Mouse (Mus musculus): ENCODE measurements around the gene Slc22a4. TPM values are rescaled to one million over a fixed set of nuclear protein-coding genes. Genes with fewer than 3 reads are reported as not detected.
A peak's percentile ranks its signal among the peaks of the same experiment; 100 is the strongest.
"Not testable (repeated sequence)": the region's sequence is repeated elsewhere in the genome, so short reads cannot be mapped to it uniquely, and the experiment has no call there.

Gene Slc22a4
- polyA plus RNA-seq, 1 experiment from 2014 or later, result 6.2 TPM

DNA sequence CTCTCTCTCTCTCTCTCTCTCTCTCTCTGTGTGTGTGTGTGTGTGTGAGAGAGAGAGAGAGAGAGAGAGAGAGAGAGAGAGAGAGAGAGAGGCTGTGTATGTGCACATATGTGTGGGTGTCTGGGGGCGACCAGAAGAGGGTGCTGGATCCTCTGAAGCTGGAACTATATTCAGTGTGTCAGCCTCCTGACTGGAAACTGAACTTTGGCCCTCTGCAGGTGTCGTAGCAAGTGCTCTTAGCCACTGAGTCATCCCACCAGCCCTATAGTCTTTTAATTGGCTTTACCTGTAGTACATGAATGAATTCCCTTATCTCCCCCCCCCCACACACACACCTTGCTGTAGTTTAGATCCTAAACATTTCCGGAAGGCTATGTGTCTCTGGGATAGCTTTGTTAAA, 5.0 kb upstream of the Slc22a4 start:
- H3K27ac ChIP-seq; H3K36me3 ChIP-seq (ENCODE audit: inconsistent target); H3K79me2 ChIP-seq (ENCODE audit: inconsistent target); H3K4me3 ChIP-seq (ENCODE audit: inconsistent target): not testable (repeated sequence)
- no CpG with 5 or more reads among the region's 3 CpGs for WGBS (ENCODE audit: missing documents)

DNA sequence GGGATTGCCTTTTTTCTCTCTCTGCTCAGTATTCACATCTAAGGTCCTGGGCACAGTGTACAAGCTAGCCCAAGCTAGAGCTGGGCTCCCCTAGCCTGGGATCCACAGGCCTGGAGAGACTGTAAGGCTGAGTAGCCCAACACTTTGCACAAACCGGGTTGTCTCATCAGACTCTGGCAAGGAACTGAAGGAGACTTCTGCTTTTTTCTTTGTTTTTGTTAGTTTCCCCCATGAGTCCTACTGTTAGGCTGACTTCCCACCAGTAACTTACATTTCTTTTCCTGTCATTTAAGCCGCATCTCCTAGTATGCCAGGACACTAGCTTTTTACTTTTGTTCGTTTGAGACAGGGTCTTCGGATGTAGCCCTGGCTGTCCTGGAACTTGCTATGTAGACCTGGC, 1.1 kb upstream of the Slc22a4 start:
- Histone ChIP-seq H3K4me3 (ENCODE audit: inconsistent target) (peak overlapping the region; percentile 43), H3K79me2 (ENCODE audit: inconsistent target) (no peaks in the 10 kb centered on the region), H3K27ac (peak overlapping the region; percentile 84), H3K36me3 (ENCODE audit: inconsistent target) (no peaks in the 10 kb centered on the region)
- 7% methylated on average over 4 of the region's 4 CpGs for whole genome bisulfite sequencing (ENCODE audit: missing documents)

DNA sequence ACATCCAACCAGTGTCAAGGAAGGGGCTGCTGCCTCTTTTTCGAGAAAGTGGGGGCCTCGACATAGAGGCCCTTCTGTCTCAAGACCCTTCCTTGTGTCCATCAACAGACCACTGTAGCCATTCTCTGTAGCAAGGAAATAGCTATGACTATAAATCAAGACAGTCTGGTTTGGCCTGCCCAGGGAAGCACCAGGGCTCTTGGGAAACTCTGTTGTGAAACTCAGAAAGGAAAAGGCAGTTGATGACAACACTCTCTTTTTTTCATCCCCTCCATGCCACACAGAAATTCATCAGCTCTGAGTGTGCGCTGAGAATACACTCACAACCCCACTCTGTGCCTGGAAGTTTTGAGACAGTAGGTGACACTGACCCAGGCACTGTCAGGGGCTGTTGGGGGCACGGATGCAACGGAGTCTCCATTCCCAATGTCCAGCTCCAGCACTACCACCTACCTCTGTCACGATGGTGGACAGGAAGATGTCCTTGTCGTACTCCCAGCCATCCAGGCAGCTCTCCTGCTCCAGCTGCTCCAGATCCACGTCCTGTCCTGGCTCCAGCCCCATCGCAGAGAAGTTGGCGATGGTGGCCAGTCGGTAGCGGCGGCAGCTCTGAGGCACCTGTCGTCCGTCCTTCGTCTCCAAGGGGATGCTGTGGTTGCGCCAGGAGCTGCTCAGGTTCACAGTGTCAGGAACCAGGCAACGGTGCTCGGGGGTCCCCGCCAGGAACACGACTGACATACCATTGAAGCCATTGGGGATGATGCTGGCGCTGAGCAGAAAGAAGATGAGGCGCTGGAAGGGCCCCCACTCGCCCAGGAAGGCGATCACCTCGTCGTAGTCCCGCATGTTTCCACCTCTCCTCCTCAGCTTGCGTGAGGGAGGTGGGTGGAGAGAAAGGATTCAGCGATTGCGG, 503 bp downstream of the Slc22a4 start:
- no peaks in the 10 kb centered on the region for H3K36me3 ChIP-seq (ENCODE audit: inconsistent target)
- peak overlapping the region; percentile 19; the same call in 1 of the 2 replicates for H3K27ac ChIP-seq
- H3K4me3 ChIP-seq (ENCODE audit: inconsistent target), result peak overlapping the region; percentile 43
- WGBS (ENCODE audit: missing documents), result 26% methylated on average over 31 of the region's 31 CpGs
- no peaks in the 10 kb centered on the region for H3K79me2 ChIP-seq (ENCODE audit: inconsistent target)

DNA sequence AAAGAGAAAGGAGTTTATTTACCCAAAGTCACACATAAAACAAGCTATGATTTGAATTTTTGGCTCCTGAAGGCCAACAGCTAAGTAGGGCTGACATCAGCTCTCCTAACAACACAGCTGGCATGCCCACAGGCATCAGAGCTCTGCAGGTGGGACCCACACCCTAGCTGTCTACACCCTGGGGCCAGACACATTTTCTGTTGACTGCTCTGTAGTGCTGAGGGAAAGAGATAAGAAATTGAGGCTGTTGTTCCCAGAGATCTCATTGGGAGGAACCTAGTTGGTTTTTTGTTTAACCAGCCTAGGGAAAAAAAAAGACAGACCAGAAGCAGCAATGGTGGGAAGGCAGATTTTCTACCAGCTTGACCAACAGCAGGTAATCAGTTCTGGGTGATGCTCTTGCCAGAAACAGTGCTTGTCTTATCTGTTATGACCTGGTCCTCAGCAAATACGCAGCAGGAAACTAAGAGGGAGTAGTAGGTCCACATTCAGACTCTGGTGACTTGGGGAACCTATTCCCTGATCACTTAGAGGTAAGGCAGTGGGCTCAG, 1.3 kb downstream of the Slc22a4 start:
- Histone ChIP-seq H3K36me3 (ENCODE audit: inconsistent target) (no peaks in the 10 kb centered on the region), H3K27ac (no peak overlapping the region), H3K79me2 (ENCODE audit: inconsistent target) (no peaks in the 10 kb centered on the region), H3K4me3 (ENCODE audit: inconsistent target) (no peak overlapping the region)
- 85% methylated on average over 1 of the region's 1 CpGs for whole genome bisulfite sequencing (ENCODE audit: missing documents)

DNA sequence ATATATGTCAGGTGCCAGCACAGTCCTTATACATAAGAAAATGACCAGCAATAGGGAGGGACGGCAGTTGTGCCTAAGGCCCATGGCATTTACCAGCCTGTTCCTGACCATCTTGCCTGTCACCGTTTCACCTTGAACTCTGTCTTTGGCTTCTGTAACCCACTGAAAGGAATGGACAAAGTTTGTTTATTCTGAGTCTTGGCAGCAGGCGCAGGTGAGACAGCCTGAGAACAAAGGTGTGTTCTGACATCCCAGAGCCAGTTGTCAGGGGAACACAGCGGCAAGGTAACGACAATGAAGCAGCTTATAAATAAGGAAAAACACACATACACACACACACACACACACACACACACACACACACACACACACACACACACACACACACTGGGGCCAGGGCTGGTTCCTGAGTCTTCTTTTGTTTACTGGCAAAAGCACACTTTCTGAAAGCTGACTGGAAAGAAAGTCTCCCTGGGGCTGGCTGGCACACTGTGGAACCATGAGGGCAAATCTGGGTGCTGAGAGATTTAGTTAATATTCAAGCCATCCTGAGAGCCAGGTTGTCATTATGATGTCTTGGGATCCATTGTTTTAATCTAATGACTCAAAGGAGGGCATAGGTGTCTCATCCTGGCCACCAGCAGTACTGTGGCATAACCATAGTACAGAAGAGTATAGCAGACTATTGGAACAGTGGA, 6.3 kb downstream of the Slc22a4 start:
- no peaks in the 10 kb centered on the region for H3K36me3 ChIP-seq (ENCODE audit: inconsistent target)
- no peak overlapping the region for H3K27ac ChIP-seq
- H3K4me3 ChIP-seq (ENCODE audit: inconsistent target), result no peak overlapping the region
- H3K79me2 ChIP-seq (ENCODE audit: inconsistent target), result no peaks in the 10 kb centered on the region
- WGBS (ENCODE audit: missing documents), result 100% methylated on average over 5 of the region's 5 CpGs

DNA sequence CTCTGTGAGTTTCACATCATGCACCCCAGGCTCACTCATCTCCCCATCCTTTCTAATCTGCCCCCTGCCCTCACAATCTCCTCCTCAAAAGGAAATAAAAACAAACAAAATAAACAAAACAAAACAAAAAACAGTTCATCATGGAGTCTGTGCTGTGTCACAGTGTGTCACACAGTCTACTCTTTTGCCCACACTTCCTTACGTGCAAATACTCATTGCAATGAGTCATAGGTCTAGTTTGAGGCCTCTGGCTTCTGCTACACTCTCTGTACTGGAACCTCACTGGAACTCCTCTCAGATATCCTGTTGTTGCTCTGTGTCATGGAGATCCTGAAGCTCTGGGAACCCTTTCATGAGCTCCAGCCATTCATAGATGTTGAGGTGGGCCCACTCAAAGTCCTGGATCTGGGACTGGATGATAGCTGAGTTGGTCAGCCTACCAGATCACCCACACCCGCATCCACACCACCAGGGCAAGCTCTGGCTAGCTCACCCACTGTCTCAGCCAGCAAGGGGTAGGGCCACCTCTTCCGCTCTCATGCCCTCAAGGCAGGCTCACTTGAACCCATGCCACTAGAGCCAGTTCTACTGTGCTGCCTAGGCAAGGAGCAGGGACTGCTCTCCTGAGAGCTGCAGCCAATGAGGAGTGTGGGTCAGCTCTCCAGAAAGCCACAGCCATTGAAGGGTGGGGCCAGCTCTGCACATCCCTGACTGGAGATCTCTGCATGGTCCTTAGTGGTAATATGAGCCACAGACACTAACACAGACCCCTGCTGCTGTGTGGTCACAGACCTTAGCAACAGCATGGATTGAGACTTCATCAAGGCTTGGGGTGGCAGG, 8.8 kb downstream of the Slc22a4 start:
- Histone ChIP-seq H3K27ac (peak overlapping the region; percentile 28), H3K79me2 (ENCODE audit: inconsistent target) (no peaks in the 10 kb centered on the region), H3K4me3 (ENCODE audit: inconsistent target) (no peak overlapping the region), H3K36me3 (ENCODE audit: inconsistent target) (no peaks in the 10 kb centered on the region)
- 68% methylated on average over 2 of the region's 3 CpGs for WGBS (ENCODE audit: missing documents)

DNA sequence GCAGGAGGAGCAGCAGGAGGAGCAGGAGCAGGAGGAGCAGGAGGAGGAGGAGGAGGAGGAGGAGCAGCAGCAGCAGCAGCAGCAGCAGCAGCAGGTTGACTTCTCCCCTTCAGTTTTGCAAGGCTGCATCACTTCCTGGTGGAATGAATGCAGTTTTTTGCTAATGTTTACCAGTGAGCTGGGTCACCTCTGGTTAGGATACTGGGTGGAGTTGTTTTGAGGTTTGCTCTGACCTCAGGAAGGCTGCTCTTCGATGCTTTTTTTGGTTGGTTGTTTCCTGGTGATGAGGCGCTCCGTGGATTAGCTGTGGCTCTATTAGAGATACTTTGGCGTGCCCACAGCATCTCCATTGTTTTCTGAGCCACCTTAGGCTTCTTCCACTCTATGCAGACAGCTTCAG, 10.3 kb downstream of the Slc22a4 start:
- H3K4me3 ChIP-seq (ENCODE audit: inconsistent target), result no peak overlapping the region
- 62% methylated on average over 4 of the region's 4 CpGs for WGBS (ENCODE audit: missing documents)
- H3K36me3 ChIP-seq (ENCODE audit: inconsistent target), result no peaks in the 10 kb centered on the region
- no peak overlapping the region for H3K27ac ChIP-seq
- H3K79me2 ChIP-seq (ENCODE audit: inconsistent target), result no peaks in the 10 kb centered on the region

DNA sequence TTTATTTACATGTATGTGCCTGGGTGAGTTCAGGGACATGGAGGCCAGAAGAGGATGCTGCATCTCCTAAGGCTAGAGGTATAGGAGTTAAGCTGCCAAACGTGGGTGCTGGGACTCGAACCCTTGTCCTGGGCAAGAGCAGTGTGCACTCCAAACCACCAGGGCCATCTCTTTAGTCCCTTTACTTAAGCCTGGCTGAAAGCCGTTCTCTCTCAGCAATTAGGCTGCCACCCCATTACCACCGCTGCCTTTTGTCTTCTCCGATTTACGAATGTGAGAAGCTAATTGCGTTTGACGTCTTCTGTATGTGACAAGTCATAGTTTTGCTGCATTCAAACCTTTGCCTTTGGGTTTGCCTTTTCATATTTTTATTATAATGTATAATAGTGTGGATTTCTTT, 11.8 kb downstream of the Slc22a4 start:
- H3K27ac ChIP-seq, result no peak overlapping the region
- H3K79me2 ChIP-seq (ENCODE audit: inconsistent target), result no peaks in the 10 kb centered on the region
- H3K4me3 ChIP-seq (ENCODE audit: inconsistent target), result no peak overlapping the region
- whole genome bisulfite sequencing (ENCODE audit: missing documents), result 96% methylated on average over 8 of the region's 8 CpGs
- no peaks in the 10 kb centered on the region for H3K36me3 ChIP-seq (ENCODE audit: inconsistent target)

DNA sequence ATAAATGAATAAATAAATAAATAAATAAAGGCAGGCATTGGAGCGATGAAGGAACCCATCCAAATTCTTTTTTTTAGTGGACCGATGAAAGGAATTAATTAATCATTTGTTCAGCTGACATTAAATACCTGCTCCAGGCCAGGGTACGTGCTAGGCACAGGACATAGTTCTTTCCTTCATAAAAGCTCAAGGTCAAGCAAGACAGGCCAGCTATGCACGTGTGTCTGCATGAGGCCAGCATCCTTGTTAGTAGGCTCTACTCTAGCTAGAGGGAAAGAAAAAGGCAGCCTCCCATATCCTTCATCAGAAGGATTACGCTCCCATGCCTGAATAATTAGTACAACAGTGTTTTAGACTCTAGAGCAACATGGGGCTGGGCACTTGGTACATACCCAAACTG, 14.9 kb downstream of the Slc22a4 start:
- H3K36me3 ChIP-seq (ENCODE audit: inconsistent target), result no peaks in the 10 kb centered on the region
- WGBS (ENCODE audit: missing documents), result 91% methylated on average over 5 of the region's 5 CpGs
- H3K4me3 ChIP-seq (ENCODE audit: inconsistent target), result no peak overlapping the region
- H3K27ac ChIP-seq, result no peak overlapping the region
- H3K79me2 ChIP-seq (ENCODE audit: inconsistent target), result no peaks in the 10 kb centered on the region

DNA sequence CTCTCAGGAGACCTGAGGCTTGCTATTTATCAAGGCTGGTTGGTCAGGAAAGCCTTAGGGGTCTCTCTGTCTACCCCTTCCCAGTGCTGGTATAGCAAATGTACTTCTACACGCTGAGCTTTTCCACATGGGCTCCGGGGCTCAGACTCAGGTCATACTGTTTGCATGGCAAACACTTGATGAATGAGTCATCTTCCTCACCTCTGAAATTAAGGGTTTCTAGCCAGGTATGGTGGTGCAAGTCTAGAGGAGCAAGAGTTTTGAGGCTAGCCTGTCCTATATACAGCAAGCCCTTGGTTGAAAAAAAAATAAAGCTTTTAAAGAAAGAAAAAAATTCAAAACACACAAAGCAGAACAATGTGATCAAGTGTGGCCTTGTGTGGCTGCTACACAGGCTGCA, 16.6 kb downstream of the Slc22a4 start:
- no peaks in the 10 kb centered on the region for H3K79me2 ChIP-seq (ENCODE audit: inconsistent target)
- H3K27ac ChIP-seq, result no peak overlapping the region
- 100% methylated on average over 2 of the region's 2 CpGs for WGBS (ENCODE audit: missing documents)
- no peak overlapping the region for H3K4me3 ChIP-seq (ENCODE audit: inconsistent target)
- no peaks in the 10 kb centered on the region for H3K36me3 ChIP-seq (ENCODE audit: inconsistent target)

DNA sequence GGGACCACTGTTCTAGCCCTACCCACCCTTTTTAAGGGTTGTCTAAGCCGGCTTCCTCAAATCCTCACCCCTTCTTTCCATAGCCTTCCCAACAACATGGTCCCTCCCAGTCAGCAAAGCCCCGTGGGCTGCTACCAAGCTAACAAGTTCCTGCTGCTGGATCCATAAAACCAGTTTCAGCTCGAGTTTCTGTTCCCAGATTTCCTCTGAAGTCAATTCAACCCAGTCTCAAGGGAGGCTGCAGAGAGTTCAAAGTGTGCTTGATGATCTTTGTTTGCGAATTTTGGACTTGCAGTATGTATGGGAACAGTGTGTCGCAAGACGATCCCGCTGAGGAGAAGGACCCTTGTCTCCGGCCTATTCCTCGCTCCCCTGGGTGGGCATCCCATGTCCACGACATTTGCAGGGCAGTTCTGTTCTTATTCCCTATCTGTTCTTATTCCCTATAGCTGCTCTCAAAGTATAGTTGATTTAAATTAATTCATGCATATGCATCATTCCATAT, 19.4 kb downstream of the Slc22a4 start:
- no peaks in the 10 kb centered on the region for H3K79me2 ChIP-seq (ENCODE audit: inconsistent target)
- H3K27ac ChIP-seq, result no peak overlapping the region
- WGBS (ENCODE audit: missing documents), result 88% methylated on average over 10 of the region's 10 CpGs
- H3K4me3 ChIP-seq (ENCODE audit: inconsistent target), result no peak overlapping the region
- H3K36me3 ChIP-seq (ENCODE audit: inconsistent target), result no peaks in the 10 kb centered on the region

DNA sequence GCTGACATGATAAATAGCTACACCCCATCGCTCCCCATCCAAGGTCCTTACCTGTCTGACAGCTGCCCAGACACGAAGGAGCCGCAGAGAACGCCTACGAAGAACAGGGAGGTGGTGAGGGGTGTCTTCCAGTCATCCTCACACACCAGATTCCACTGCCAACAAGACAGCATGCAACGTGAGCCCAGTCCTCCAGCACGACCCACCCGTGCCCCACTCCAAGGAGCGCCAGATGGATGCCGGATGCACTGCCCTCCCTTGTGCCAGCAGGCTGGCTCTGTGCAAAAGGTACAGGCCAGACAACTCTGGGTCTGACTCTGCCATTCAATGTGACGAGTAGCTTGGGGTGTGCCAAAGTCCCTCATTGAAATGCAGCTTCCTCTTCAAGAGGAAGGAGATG, 20.2 kb downstream of the Slc22a4 start:
- Histone ChIP-seq H3K79me2 (ENCODE audit: inconsistent target) (no peaks in the 10 kb centered on the region), H3K36me3 (ENCODE audit: inconsistent target) (no peaks in the 10 kb centered on the region), H3K4me3 (ENCODE audit: inconsistent target) (no peak overlapping the region), H3K27ac (no peak overlapping the region)
- WGBS (ENCODE audit: missing documents), result 97% methylated on average over 10 of the region's 11 CpGs

DNA sequence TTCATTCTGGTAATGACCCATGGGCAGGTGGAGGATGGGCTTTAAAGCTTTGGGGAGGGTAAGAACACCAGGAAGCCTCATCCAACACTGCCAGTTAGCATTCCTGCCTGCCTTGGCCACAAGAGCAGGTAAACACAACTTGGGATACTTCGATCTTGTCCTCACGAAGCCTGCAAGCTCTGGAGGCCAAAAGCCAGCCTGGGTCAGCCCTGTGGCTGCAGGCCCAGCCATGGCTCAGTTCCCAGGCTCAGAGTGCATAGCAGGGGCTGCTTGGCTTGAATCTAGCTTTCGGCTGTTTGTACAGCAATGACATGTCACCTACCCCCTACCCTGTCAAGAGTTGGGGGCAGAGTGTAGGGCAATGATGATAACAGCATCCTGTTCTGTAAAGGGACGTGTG, 21.0 kb downstream of the Slc22a4 start:
- H3K79me2 ChIP-seq (ENCODE audit: inconsistent target), result no peaks in the 10 kb centered on the region
- H3K27ac ChIP-seq, result no peak overlapping the region
- no peaks in the 10 kb centered on the region for H3K36me3 ChIP-seq (ENCODE audit: inconsistent target)

DNA sequence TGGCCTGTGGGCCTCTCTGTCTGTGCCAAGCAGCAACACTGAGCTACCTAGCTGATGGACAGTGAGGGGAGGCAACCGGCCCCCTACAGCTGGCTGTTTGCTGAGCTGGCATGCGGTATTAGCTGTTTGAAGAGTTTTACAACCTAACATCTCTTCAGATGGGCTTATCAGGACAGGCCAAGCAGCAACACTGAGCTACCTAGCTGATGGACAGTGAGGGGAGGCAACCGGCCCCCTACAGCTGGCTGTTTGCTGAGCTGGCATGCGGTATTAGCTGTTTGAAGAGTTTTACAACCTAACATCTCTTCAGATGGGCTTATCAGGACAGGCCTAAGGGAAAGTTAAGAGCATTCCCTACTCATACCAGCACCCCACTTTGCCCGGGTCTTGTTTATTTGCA, 21.5 kb downstream of the Slc22a4 start:
- not testable (repeated sequence) for H3K79me2 ChIP-seq (ENCODE audit: inconsistent target); H3K27ac ChIP-seq; H3K4me3 ChIP-seq (ENCODE audit: inconsistent target); H3K36me3 ChIP-seq (ENCODE audit: inconsistent target)
- 91% methylated on average over 3 of the region's 5 CpGs for WGBS (ENCODE audit: missing documents)

More for the DNA sequence above, 21.0 kb downstream of the Slc22a4 start:
- H3K4me3 ChIP-seq (ENCODE audit: inconsistent target), result no peak overlapping the region
- 92% methylated on average over 4 of the region's 4 CpGs for WGBS (ENCODE audit: missing documents)

All from macrophage (primary cell).